Mouse (Mus musculus) liver, postnatal 0 days (tissue): ENCODE results near the gene C1qtnf6.

ENCODE experiments used
- CTCF ChIP-seq: sonication (generic); IDR thresholded peaks from 2 replicates; pipeline ENCODE4 v1.5.1; 2016; ENCODE audit warnings: antibody characterized with exemption, low read depth
- EP300 ChIP-seq: IDR thresholded peaks from 2 replicates; pipeline ENCODE4 v1.6.1; 2016; ENCODE audit warnings: antibody characterized with exemption, low read depth, mild to moderate bottlenecking

DNA sequence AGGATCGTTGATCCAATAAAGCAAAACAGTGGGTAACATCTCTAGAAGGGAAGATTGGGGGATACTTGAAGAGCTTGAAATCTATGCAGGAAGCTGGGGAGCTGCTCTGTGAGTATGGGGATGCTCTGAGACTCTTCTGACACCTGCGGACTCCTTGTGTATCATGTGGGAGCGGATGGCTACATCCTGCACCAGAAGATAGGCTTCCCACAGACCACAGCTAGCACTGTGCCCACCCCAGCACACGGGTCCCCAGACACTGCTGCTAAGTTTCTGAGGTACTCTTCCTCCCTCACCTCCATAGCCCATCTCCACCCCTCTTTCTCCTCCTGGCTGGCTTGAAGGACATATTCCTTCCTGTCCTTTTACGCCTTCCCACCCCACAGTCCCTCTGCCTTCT lies 39.0 kb upstream of the C1qtnf6 start:
- TF ChIP-seq CTCF (no peak), EP300 (no peak)
